Mouse (Mus musculus) megakaryocyte, embryonic 14.5 days (primary cell): ENCODE data around the gene Idnk.

Experiments
- FLI1 ChIP-seq: IDR thresholded peaks from 2 replicates; pipeline ENCODE4 v1.6.1; 2012; ENCODE audit warnings: low read length, inconsistent platforms, mixed read lengths
- GATA1 ChIP-seq: IDR thresholded peaks from 3 replicates; pipeline ENCODE4 v1.6.1; 2012; ENCODE audit warnings: mixed read lengths, low read length, inconsistent platforms, borderline replicate concordance

GRCm38 (mm10) chr13:58197211-58197610 is 39.8 kb downstream of the Idnk start:
- TF ChIP-seq GATA1 (no peak), FLI1 (no peak)
